Mouse (Mus musculus): Measurements from ENCODE around the gene Tenm2. TPM values are rescaled to one million over a fixed set of nuclear protein-coding genes. Genes with fewer than 3 reads are reported as not detected.
A peak's percentile ranks its signal among the peaks of the same experiment; 100 is the strongest.

Tenm2 gene
- total and polyA plus RNA-seq, 3 experiments = 0.08 to 0.14 (median 0.12) TPM

DNA sequence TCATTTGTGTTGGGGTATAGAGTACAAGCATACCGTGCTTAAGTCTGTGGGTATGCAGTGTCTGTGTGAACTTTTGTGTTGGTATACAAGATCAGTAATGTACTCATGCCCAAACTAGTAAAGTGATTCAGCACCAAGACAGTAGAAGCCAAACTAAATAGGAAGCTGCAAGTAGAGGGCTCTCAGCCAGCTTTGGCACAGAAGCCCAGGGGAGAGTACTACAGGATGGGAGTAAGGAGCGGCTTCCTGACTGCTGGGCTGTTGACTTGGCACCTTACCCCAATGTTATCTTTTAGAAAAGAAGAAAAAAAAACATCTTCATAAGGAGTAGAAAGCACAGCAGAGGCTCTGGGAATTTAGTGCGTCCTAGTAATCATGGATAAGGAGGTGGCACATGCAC is 700.2 kb downstream of the Tenm2 start:
- no peaks in the 10 kb centered on the region for H3K36me3 ChIP-seq (ENCODE audit: control insufficient read depth, insufficient read depth, low read length)
- no peaks in the 10 kb centered on the region for H3K79me2 ChIP-seq (replicated peaks; ENCODE audit: control insufficient read depth, insufficient read depth, low read length)
- no peak overlapping the region for H3K9ac ChIP-seq (ENCODE audit: low read depth, low read length)
- H3K27me3 ChIP-seq (ENCODE audit: control insufficient read depth, insufficient read depth, low read length) = no peaks in the 10 kb centered on the region
- 51% methylated on average over 3 of the region's 3 CpGs for WGBS
- no peak overlapping the region for H3K4me3 ChIP-seq
- peak in 1 of 2 experiments; percentile 15 for DNase-seq
- TF ChIP-seq CTCF (IDR thresholded peaks at IDR 0.05) = no peak
- no peak for TF ChIP-seq POLR2A (IDR thresholded peaks at IDR 0.05; ENCODE audit: insufficient read depth, low read depth, low read length)
- no peak for TF ChIP-seq EP300 (IDR thresholded peaks at IDR 0.05; ENCODE audit: insufficient read depth, low read depth, low read length)
- intact Hi-C loops (cut with DNase I) = no loop called here
- H3K27ac ChIP-seq = no peak overlapping the region
- no peaks in the 10 kb centered on the region for H3K4me1 ChIP-seq (ENCODE audit: control insufficient read depth, insufficient read depth, low read length)

DNA sequence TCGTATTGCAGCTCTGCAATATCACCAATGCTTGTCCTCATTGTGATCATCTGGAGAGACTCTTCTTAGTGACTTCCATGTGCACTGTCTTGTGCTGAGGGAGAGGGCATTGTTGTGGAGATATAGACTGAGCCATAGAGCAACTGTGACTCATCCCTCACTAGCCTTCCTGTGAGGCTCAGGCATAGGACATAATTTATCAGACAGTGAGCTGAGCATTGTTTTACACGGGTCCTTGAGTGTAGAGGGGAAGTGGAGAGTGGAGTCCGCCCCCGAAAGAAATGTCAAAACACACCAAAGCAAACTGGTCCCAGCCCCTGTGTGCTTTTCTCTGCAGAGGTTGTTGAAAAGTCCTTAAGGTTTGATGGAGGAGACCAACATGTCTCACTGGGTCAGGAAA is 704.1 kb downstream of the Tenm2 start:
- 38% methylated on average over 4 of the region's 4 CpGs for WGBS
- Histone ChIP-seq H3K36me3 (ENCODE audit: control insufficient read depth, insufficient read depth, low read length) (no peaks in the 10 kb centered on the region), H3K4me1 (ENCODE audit: control insufficient read depth, insufficient read depth, low read length) (no peaks in the 10 kb centered on the region), H3K79me2 (replicated peaks; ENCODE audit: control insufficient read depth, insufficient read depth, low read length) (no peaks in the 10 kb centered on the region), H3K4me3 (no peak overlapping the region), H3K27ac (no peak overlapping the region), H3K27me3 (ENCODE audit: control insufficient read depth, insufficient read depth, low read length) (no peaks in the 10 kb centered on the region), H3K9ac (ENCODE audit: low read depth, low read length) (no peak overlapping the region)
- intact Hi-C loops (cut with DNase I) = no loop called here
- DNase-seq = no peak
- TF ChIP-seq EP300 (IDR thresholded peaks at IDR 0.05; ENCODE audit: insufficient read depth, low read depth, low read length) = no peak
- no peak for TF ChIP-seq CTCF (IDR thresholded peaks at IDR 0.05)
- TF ChIP-seq POLR2A (IDR thresholded peaks at IDR 0.05; ENCODE audit: insufficient read depth, low read depth, low read length) = no peak

DNA sequence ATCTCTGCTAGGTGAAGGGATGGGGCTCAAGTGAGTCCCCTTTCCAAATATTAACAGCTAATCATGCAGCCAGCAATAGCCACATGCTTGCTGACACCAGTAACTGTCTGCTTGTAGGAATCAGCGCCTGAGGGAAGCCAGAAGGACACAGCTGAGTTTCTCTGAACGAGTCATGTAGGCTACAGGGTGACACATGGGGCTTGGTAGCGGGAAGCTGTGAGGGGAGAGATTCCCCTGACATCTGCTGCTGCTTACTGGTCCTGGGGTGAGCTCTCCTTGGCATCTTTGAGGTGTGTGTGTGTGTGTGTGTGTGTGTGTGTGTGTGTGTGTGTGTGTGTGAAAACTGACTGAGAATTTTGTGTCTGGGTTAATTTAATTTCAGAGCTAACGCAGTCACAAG is 708.3 kb downstream of the Tenm2 start:
- Histone ChIP-seq H3K79me2 (replicated peaks; ENCODE audit: control insufficient read depth, insufficient read depth, low read length) (no peaks in the 10 kb centered on the region), H3K4me3 (no peak overlapping the region), H3K27me3 (ENCODE audit: control insufficient read depth, insufficient read depth, low read length) (no peaks in the 10 kb centered on the region), H3K9ac (ENCODE audit: low read depth, low read length) (no peak overlapping the region), H3K36me3 (ENCODE audit: control insufficient read depth, insufficient read depth, low read length) (no peaks in the 10 kb centered on the region), H3K27ac (no peak overlapping the region), H3K4me1 (ENCODE audit: control insufficient read depth, insufficient read depth, low read length) (no peaks in the 10 kb centered on the region)
- 54% methylated on average over 4 of the region's 4 CpGs for WGBS
- intact Hi-C loops (cut with DNase I) = no loop called here
- no peak for TF ChIP-seq POLR2A (IDR thresholded peaks at IDR 0.05; ENCODE audit: insufficient read depth, low read depth, low read length)
- TF ChIP-seq CTCF (IDR thresholded peaks at IDR 0.05) = no peak
- TF ChIP-seq EP300 (IDR thresholded peaks at IDR 0.05; ENCODE audit: insufficient read depth, low read depth, low read length) = no peak
- no peak for DNase-seq

DNA sequence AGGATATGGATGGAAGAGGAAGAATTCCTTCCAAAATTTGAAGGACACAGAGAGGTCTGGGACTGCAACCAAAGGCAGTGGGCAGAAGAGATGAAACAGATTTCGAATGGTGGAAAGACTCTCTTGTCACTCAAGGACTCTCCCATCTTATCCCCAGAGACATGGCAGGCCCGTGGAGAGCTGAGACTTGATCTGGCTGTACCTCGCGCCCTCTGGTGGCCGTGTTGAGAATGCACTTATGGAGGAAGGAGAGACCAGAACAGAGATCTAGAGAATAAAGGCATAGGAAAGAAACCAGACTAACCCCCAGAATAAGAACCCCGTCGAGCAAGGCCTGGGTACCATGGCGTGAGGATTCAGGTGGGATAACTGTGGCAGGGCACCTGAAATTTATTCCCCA is 709.4 kb downstream of the Tenm2 start:
- no peak overlapping the region for H3K27ac ChIP-seq
- H3K27me3 ChIP-seq (ENCODE audit: control insufficient read depth, insufficient read depth, low read length) = no peaks in the 10 kb centered on the region
- peak; percentile 51 to 77 for DNase-seq
- WGBS = 10% methylated on average over 8 of the region's 8 CpGs
- intact Hi-C loops (cut with DNase I) = loop anchor here (1.0 kb wide), 2 partner anchors 305 to 480 kb away; no protein-coding TSS in a partner anchor
- TF ChIP-seq POLR2A (IDR thresholded peaks at IDR 0.05; ENCODE audit: insufficient read depth, low read depth, low read length) = no peak
- peak; percentile 91 for TF ChIP-seq CTCF (IDR thresholded peaks at IDR 0.05)
- H3K79me2 ChIP-seq (replicated peaks; ENCODE audit: control insufficient read depth, insufficient read depth, low read length) = no peaks in the 10 kb centered on the region
- no peaks in the 10 kb centered on the region for H3K36me3 ChIP-seq (ENCODE audit: control insufficient read depth, insufficient read depth, low read length)
- no peaks in the 10 kb centered on the region for H3K4me1 ChIP-seq (ENCODE audit: control insufficient read depth, insufficient read depth, low read length)
- H3K4me3 ChIP-seq = no peak overlapping the region
- no peak overlapping the region for H3K9ac ChIP-seq (ENCODE audit: low read depth, low read length)

DNA sequence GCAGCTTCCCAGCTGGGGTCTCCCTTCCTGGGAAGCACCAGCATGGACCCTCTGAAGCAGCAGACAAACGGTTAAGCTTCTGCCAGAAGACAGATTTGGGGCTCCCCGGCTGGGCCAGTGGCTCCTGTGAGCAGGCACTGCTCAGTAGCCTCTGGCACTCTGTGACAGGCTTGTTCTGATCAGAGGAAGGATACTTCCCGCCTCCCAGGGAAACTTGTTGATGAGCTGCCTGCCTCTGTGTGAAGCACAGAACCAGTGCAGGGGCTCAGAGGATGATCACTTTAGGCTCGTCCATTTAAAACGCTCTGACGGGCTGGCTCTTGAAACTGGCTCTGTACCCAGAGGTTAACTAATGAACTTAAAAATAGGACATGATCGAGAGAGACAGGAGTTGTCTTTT is 723.3 kb downstream of the Tenm2 start:
- Histone ChIP-seq H3K79me2 (replicated peaks; ENCODE audit: control insufficient read depth, insufficient read depth, low read length) (no peaks in the 10 kb centered on the region), H3K4me1 (ENCODE audit: control insufficient read depth, insufficient read depth, low read length) (no peaks in the 10 kb centered on the region), H3K36me3 (ENCODE audit: control insufficient read depth, insufficient read depth, low read length) (no peaks in the 10 kb centered on the region), H3K4me3 (no peak overlapping the region), H3K27ac (no peak overlapping the region), H3K27me3 (ENCODE audit: control insufficient read depth, insufficient read depth, low read length) (no peaks in the 10 kb centered on the region; the same call in 1 of the 2 replicates), H3K9ac (ENCODE audit: low read depth, low read length) (no peak overlapping the region)
- DNase-seq = no peak
- intact Hi-C loops (cut with DNase I) = no loop called here
- 30% methylated on average over 7 of the region's 7 CpGs for WGBS
- TF ChIP-seq EP300 (IDR thresholded peaks at IDR 0.05; ENCODE audit: insufficient read depth, low read depth, low read length) (no peak), POLR2A (IDR thresholded peaks at IDR 0.05; ENCODE audit: insufficient read depth, low read depth, low read length) (no peak), CTCF (IDR thresholded peaks at IDR 0.05) (no peak)

DNA sequence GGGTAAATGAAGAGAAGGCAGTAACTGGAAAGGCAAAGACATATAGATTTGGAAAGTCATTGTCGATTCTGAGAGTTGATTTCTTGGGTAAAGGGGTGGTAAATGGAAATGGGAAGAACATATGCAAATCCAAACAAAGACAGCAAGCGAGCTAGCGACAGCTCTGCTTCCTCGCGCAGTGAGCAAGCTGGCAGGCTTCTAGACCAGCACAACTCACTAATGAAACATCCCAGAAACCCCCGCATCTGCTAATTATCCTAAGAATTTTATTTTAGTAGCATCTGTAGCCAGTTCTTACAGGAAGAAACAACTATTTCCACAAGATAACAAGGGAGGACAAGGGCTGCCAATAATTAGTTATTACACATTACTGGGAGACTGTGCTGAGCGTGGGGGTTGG is 727.5 kb downstream of the Tenm2 start:
- no peaks in the 10 kb centered on the region; the same call in 1 of the 2 replicates for H3K27me3 ChIP-seq (ENCODE audit: control insufficient read depth, insufficient read depth, low read length)
- no peak overlapping the region for H3K27ac ChIP-seq
- H3K4me3 ChIP-seq = no peak overlapping the region
- no peaks in the 10 kb centered on the region for H3K36me3 ChIP-seq (ENCODE audit: control insufficient read depth, insufficient read depth, low read length)
- 61% methylated on average over 7 of the region's 7 CpGs for WGBS
- no peaks in the 10 kb centered on the region for H3K79me2 ChIP-seq (replicated peaks; ENCODE audit: control insufficient read depth, insufficient read depth, low read length)
- no peak for DNase-seq
- intact Hi-C loops (cut with DNase I) = no loop called here
- no peaks in the 10 kb centered on the region for H3K4me1 ChIP-seq (ENCODE audit: control insufficient read depth, insufficient read depth, low read length)
- no peak overlapping the region for H3K9ac ChIP-seq (ENCODE audit: low read depth, low read length)
- TF ChIP-seq POLR2A (IDR thresholded peaks at IDR 0.05; ENCODE audit: insufficient read depth, low read depth, low read length) (no peak), CTCF (IDR thresholded peaks at IDR 0.05) (no peak), EP300 (IDR thresholded peaks at IDR 0.05; ENCODE audit: insufficient read depth, low read depth, low read length) (no peak)
